Mouse (Mus musculus): Measurements from ENCODE around the gene Aplf.
"Not testable (repeated sequence)": the region's sequence is repeated elsewhere in the genome, so short reads cannot be mapped to it uniquely, and the experiment has no call there.

Gene Aplf

GRCm38 (mm10) chr6:87628936-87629335, 43.1 kb downstream of the Aplf start:
- not testable (repeated sequence) for DNase-seq (ENCODE audit: low read depth in 2 of 2, low spot score in 2 of 2)

- DNase-seq (ENCODE audit: low read depth in 2 of 2, low spot score in 2 of 2): no peak
Measured at GRCm38 (mm10) chr6:87623151-87623550, 48.8 kb downstream of the Aplf start.

- no peak for DNase-seq (ENCODE audit: low read depth in 2 of 2, low spot score in 2 of 2)
Measured at GRCm38 (mm10) chr6:87621281-87621680, 50.7 kb downstream of the Aplf start.

GRCm38 (mm10) chr6:87618021-87618420, 54.0 kb downstream of the Aplf start:
- no peak for DNase-seq (ENCODE audit: low read depth in 2 of 2, low spot score in 2 of 2)

GRCm38 (mm10) chr6:87615696-87616083, 56.3 kb downstream of the Aplf start:
- no peak for DNase-seq (ENCODE audit: low read depth in 2 of 2, low spot score in 2 of 2)

GRCm38 (mm10) chr6:87614794-87615695, 56.9 kb downstream of the Aplf start:
- DNase-seq (ENCODE audit: low read depth in 2 of 2, low spot score in 2 of 2): peak in 1 of 2 experiments; percentile 3

- DNase-seq (ENCODE audit: low read depth in 2 of 2, low spot score in 2 of 2): no peak
Measured at GRCm38 (mm10) chr6:87599825-87600224, 72.2 kb downstream of the Aplf start.

- DNase-seq (ENCODE audit: low read depth in 2 of 2, low spot score in 2 of 2): peak in 1 of 2 experiments; percentile 8
Measured at GRCm38 (mm10) chr6:87597116-87597833, 74.7 kb downstream of the Aplf start.

GRCm38 (mm10) chr6:87594188-87594587, 77.8 kb downstream of the Aplf start:
- DNase-seq (ENCODE audit: low read depth in 2 of 2, low spot score in 2 of 2): no peak

- DNase-seq (ENCODE audit: low read depth in 2 of 2, low spot score in 2 of 2): peak in 1 of 2 experiments; percentile 2
Measured at GRCm38 (mm10) chr6:87590394-87591281, 81.4 kb downstream of the Aplf start, which contains the start of gene Prokr1. Prokr1 (minus strand) TSS chr6:87590743.

GRCm38 (mm10) chr6:87589718-87590393, 82.1 kb downstream of the Aplf start:
- DNase-seq (ENCODE audit: low read depth in 2 of 2, low spot score in 2 of 2): no peak

- no peak for DNase-seq (ENCODE audit: low read depth in 2 of 2, low spot score in 2 of 2)
Measured at GRCm38 (mm10) chr6:87583991-87584390, 88.0 kb downstream of the Aplf start.

- DNase-seq (ENCODE audit: low read depth in 2 of 2, low spot score in 2 of 2): no peak
Measured at GRCm38 (mm10) chr6:87583183-87583611, 88.8 kb downstream of the Aplf start.

- DNase-seq (ENCODE audit: low read depth in 2 of 2, low spot score in 2 of 2): peak in 1 of 2 experiments; percentile 4
Measured at GRCm38 (mm10) chr6:87582456-87582855, 89.5 kb downstream of the Aplf start.

- no peak for DNase-seq (ENCODE audit: low read depth in 2 of 2, low spot score in 2 of 2)
Measured at GRCm38 (mm10) chr6:87581581-87581980, 90.4 kb downstream of the Aplf start.

- no peak for DNase-seq (ENCODE audit: low read depth in 2 of 2, low spot score in 2 of 2)
Measured at GRCm38 (mm10) chr6:87581071-87581470, 90.9 kb downstream of the Aplf start.

Data from CD8-positive naive resting alpha-beta T cell, adult 2 months (primary cell).